Mouse (Mus musculus): ENCODE measurements around the gene Gm49661. TPM values are rescaled to one million over a fixed set of nuclear protein-coding genes. Genes with fewer than 3 reads are reported as not detected.

Gm49661 gene
- polyA plus RNA-seq, 1 experiment from 2014 or later: not detected

DNA sequence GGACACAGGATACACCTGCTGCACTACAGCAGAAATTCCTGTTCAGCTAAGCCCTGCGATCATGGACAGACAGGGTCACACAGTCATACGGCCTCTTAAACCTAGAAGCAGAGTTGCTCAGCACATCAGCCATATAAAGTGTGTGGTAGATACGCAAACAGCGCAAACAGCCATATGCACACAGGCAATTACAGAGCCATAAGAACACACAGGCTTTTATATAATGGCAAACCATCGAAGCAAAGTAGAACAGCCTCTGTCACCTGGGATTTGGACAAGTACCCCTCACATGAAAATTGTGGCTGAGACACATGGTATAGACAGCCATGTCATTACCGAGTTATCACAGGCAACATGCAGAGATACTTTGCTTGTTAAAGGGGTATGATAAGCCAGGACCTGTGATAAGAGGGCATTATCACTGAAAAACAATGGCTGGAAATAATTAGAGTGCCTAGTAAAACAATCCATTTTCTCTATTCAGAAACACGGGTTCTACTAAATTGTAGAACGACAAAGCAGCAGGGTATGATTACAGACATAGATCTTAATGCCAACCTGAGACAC lies 17.2 kb upstream of the Gm49661 start:
- DNase-seq (ENCODE audit: low spot score) (no peak), ATAC-seq (ENCODE audit: low FRiP score) (no peak)
- peak overlapping the region; percentile 88 for H3K4me2 ChIP-seq (replicated peaks; ENCODE audit: low read depth, low read length)
- no peak overlapping the region for H3K9ac ChIP-seq (ENCODE audit: low read depth, low read length)
- H3K27ac ChIP-seq (ENCODE audit: low read depth, low read length): no peak overlapping the region
- peak overlapping the region; percentile 42 for H3K4me3 ChIP-seq (ENCODE audit: low read depth, low read length)
- no peaks in the 10 kb centered on the region for H3K9me3 ChIP-seq (ENCODE audit: control insufficient read depth, low read length)
- H3K27me3 ChIP-seq (ENCODE audit: control insufficient read depth, insufficient read depth, low read length): peaks cover 23% of the 10 kb centered on the region
- 44% methylated on average over 8 of the region's 8 CpGs for WGBS
- no peaks in the 10 kb centered on the region for H3K36me3 ChIP-seq (ENCODE audit: control insufficient read depth, insufficient read depth, low read length)
- peaks cover 16% of the 10 kb centered on the region for H3K4me1 ChIP-seq (replicated peaks; ENCODE audit: control insufficient read depth, insufficient read depth, low read length)

DNA sequence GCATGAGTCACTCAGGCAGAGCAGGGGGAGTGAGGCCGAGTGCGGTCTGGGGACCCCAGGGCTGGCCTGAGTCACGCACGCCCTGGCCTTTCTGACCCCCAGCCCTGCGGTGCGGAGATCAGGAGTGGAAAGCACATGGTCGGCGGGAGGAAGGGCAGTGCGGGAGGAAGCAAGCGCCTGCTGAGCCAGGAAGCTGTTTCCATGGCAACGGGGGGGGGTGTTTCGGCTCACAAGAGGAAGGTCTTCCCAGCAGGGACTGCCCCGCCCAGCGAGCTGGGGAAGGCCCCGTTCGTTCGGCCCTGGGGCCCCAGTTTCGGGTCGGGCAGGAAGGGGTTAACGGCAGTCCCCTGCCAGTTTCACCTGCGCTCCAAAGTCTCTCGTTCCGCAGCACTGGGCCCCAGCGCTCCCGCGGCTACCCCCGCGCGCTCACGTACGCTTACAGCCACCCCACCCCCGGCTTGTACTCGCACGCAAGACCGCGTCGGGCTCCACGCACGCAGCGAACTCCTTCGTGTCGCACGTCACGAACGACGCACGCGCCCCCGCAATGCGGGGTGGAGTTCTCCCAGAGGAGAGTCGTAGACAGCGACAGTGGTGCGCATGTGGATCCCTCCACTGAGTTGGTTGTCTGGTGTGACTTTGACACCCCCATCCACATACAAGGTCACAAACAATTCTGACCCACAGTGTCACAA lies 16.6 kb upstream of the Gm49661 start:
- H3K4me1 ChIP-seq (replicated peaks; ENCODE audit: control insufficient read depth, insufficient read depth, low read length): peaks cover 19% of the 10 kb centered on the region
- H3K4me2 ChIP-seq (replicated peaks; ENCODE audit: low read depth, low read length): peak overlapping the region; percentile 88
- peak overlapping the region; percentile 52 for H3K9ac ChIP-seq (ENCODE audit: low read depth, low read length)
- WGBS: under 1% methylated on average over 53 of the region's 53 CpGs
- DNase-seq (ENCODE audit: low spot score): peak; percentile 82
- H3K27me3 ChIP-seq (ENCODE audit: control insufficient read depth, insufficient read depth, low read length): peaks cover 27% of the 10 kb centered on the region
- peak; percentile 21; the same call in 1 of the 2 replicates for ATAC-seq (ENCODE audit: low FRiP score)
- H3K36me3 ChIP-seq (ENCODE audit: control insufficient read depth, insufficient read depth, low read length): no peaks in the 10 kb centered on the region
- H3K9me3 ChIP-seq (ENCODE audit: control insufficient read depth, low read length): no peaks in the 10 kb centered on the region
- no peak overlapping the region for H3K27ac ChIP-seq (ENCODE audit: low read depth, low read length)
- peak overlapping the region; percentile 42 for H3K4me3 ChIP-seq (ENCODE audit: low read depth, low read length)

DNA sequence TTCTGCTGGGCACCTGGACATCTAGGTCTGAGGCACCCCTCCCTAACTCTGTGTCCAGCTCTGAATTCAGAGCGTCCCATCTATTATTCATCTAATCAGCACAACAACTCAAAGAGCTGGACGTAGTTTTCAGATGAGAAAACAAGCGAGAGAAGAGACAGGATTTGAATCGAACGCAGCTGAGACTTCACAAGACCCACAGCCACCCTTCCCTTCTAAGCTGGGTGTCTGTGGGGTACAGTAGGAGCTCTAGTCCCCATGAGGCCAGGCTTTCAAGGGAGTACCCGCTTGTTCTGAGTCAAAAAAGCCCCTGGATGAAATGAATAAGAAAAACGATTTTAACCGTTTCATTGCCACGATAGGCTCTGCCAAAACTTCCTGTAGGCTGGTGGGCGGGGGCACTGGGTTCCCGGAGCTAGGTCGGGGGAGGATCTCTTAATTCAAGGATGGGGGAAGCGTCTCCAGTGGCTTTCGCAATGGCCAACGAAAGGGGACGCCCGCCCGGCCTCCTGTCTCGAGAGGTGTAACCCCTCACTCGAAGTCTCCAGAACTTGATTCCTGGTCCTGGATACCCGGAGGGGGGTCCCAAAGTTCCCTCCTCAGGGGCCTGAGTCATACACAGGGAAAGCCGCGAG lies 15.9 kb upstream of the Gm49661 start:
- H3K9ac ChIP-seq (ENCODE audit: low read depth, low read length): peak overlapping the region; percentile 52
- 0 out of 2 replicates have a peak overlapping the region, but pooled peaks have one; percentile 11 for H3K27ac ChIP-seq (ENCODE audit: low read depth, low read length)
- ATAC-seq (ENCODE audit: low FRiP score) (no peak), DNase-seq (ENCODE audit: low spot score) (peak; percentile 34)
- peak overlapping the region; percentile 88 for H3K4me2 ChIP-seq (replicated peaks; ENCODE audit: low read depth, low read length)
- peaks cover 18% of the 10 kb centered on the region for H3K4me1 ChIP-seq (replicated peaks; ENCODE audit: control insufficient read depth, insufficient read depth, low read length)
- peaks cover 33% of the 10 kb centered on the region for H3K27me3 ChIP-seq (ENCODE audit: control insufficient read depth, insufficient read depth, low read length)
- no peaks in the 10 kb centered on the region for H3K9me3 ChIP-seq (ENCODE audit: control insufficient read depth, low read length)
- H3K4me3 ChIP-seq (ENCODE audit: low read depth, low read length): peak overlapping the region; percentile 42
- WGBS: under 1% methylated on average over 23 of the region's 23 CpGs
- H3K36me3 ChIP-seq (ENCODE audit: control insufficient read depth, insufficient read depth, low read length): no peaks in the 10 kb centered on the region

DNA sequence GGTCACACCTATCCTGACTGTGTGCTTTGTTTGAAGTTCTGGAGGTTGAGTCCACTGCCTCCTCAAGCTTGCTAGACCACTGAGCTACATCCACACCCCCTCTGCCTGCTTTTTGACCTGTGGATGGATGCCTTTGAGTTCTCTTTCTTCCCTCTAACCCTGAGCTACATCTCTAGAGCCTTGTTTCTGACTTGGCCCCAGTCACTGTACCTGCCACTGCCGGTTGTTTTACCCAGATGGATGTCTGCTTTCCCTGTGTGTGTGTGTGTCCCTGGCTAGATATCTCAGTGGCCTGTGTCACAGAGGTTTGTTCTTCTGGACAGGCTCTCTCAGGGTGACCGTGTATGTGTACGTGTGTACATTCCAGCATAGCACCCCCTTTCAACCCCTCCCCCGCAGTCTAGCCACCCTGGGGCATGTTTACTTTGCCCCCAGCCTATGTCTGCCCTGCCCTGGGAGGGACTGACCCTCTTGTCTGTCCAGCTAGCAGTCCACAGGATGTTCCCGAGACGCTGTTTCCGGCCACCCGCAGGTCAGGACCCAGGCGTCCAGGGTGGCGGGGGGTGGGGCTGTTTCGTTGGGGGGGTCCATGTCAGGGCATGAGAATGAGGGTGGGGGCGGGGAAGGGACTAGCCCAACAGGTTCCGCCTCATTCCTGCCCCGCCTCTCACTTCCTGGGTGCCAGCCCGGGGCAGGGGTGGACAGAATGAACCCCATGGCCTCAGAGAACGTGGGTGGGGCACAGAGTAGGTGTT lies 15.2 kb upstream of the Gm49661 start:
- no peaks in the 10 kb centered on the region for H3K9me3 ChIP-seq (ENCODE audit: control insufficient read depth, low read length)
- DNase-seq (ENCODE audit: low spot score) (no peak), ATAC-seq (ENCODE audit: low FRiP score) (no peak)
- no peak overlapping the region for H3K27ac ChIP-seq (ENCODE audit: low read depth, low read length)
- WGBS: 10% methylated on average over 15 of the region's 16 CpGs
- peak overlapping the region; percentile 52; the same call in 1 of the 2 replicates for H3K9ac ChIP-seq (ENCODE audit: low read depth, low read length)
- H3K4me1 ChIP-seq (replicated peaks; ENCODE audit: control insufficient read depth, insufficient read depth, low read length): peaks cover 22% of the 10 kb centered on the region
- H3K36me3 ChIP-seq (ENCODE audit: control insufficient read depth, insufficient read depth, low read length): no peaks in the 10 kb centered on the region
- H3K4me2 ChIP-seq (replicated peaks; ENCODE audit: low read depth, low read length): peak overlapping the region; percentile 88
- no peak overlapping the region for H3K4me3 ChIP-seq (ENCODE audit: low read depth, low read length)
- H3K27me3 ChIP-seq (ENCODE audit: control insufficient read depth, insufficient read depth, low read length): peaks cover 37% of the 10 kb centered on the region

DNA sequence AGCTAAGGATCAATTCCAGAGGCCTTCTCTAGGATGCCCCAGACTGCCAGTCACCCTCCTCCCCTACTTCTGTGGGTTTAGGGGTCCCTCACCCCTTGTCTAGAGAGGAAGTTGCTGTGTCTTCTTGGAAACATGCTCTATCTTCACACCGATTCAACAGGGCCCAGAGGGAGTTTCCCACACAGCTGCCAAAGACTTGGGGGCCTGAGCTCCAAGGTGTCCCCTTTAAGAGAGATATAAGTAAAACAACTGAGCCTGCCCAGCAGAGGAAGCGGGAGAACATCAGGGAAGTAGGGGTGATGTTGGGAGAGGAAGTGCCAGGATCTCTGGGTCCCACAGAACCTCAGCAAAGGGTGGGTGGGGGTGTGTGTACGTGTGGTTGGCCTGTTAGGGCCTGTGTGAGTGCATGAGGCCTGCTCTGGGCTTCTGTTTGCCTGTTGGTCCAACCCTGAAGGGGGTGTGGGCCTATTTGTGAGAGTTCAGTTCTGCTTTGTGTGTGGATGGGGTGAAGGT lies 13.3 kb upstream of the Gm49661 start:
- Histone ChIP-seq H3K4me3 (ENCODE audit: low read depth, low read length) (no peak overlapping the region), H3K36me3 (ENCODE audit: control insufficient read depth, insufficient read depth, low read length) (no peaks in the 10 kb centered on the region), H3K27ac (ENCODE audit: low read depth, low read length) (no peak overlapping the region), H3K9me3 (ENCODE audit: control insufficient read depth, low read length) (no peaks in the 10 kb centered on the region), H3K4me2 (replicated peaks; ENCODE audit: low read depth, low read length) (no peak overlapping the region), H3K27me3 (ENCODE audit: control insufficient read depth, insufficient read depth, low read length) (peaks cover 45% of the 10 kb centered on the region), H3K4me1 (replicated peaks; ENCODE audit: control insufficient read depth, insufficient read depth, low read length) (peaks cover 26% of the 10 kb centered on the region), H3K9ac (ENCODE audit: low read depth, low read length) (no peak overlapping the region)
- DNase-seq (ENCODE audit: low spot score): no peak
- 60% methylated on average over 3 of the region's 3 CpGs for WGBS
- no peak for ATAC-seq (ENCODE audit: low FRiP score)

DNA sequence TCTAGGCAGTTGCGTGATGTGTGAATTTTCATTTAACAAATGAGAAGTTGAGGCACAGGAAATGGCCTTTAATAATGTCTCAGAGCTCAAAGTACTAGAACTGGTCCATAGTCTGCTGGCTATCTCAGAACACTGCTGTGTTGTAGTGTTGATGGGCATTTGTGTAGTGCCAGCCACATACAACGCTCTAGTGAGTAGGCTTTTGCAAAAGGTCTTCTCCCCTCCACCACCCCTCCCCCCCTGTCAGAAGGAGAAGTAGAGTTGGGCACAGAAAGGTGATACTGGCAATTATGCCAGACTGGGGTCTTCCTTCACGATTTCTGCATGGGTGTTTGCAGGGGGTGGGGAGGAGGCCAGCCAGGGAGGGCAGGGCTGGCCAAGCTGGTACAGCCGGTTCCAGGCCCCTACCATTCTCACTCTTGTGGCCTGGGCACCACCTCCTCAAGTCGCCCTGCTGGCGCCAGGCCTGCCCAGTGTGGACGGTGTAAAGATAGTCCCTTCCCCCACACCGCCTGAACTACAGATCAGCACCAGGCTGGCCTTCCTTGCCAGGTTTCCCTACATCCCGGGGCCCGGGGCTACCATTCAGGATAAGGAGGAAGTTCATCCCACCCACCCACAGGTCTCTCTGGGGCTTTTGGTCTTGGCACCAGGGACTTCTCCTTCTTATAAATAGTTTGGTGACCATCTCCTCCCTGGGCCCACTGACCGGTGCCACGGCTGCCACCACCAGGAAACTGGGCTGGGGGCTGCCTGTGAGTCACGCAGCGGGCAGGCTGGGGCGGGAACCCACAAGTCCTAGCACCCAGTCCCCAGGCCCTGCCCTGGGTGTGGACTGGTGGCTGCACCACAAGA lies 12.6 kb upstream of the Gm49661 start:
- no peak overlapping the region for H3K9ac ChIP-seq (ENCODE audit: low read depth, low read length)
- peaks cover 51% of the 10 kb centered on the region for H3K27me3 ChIP-seq (ENCODE audit: control insufficient read depth, insufficient read depth, low read length)
- H3K4me3 ChIP-seq (ENCODE audit: low read depth, low read length): no peak overlapping the region
- H3K4me2 ChIP-seq (replicated peaks; ENCODE audit: low read depth, low read length): no peak overlapping the region
- DNase-seq (ENCODE audit: low spot score) (no peak), ATAC-seq (ENCODE audit: low FRiP score) (no peak)
- no peak overlapping the region for H3K27ac ChIP-seq (ENCODE audit: low read depth, low read length)
- peaks cover 31% of the 10 kb centered on the region for H3K4me1 ChIP-seq (replicated peaks; ENCODE audit: control insufficient read depth, insufficient read depth, low read length)
- H3K36me3 ChIP-seq (ENCODE audit: control insufficient read depth, insufficient read depth, low read length): no peaks in the 10 kb centered on the region
- WGBS: 81% methylated on average over 15 of the region's 15 CpGs
- no peaks in the 10 kb centered on the region for H3K9me3 ChIP-seq (ENCODE audit: control insufficient read depth, low read length)

DNA sequence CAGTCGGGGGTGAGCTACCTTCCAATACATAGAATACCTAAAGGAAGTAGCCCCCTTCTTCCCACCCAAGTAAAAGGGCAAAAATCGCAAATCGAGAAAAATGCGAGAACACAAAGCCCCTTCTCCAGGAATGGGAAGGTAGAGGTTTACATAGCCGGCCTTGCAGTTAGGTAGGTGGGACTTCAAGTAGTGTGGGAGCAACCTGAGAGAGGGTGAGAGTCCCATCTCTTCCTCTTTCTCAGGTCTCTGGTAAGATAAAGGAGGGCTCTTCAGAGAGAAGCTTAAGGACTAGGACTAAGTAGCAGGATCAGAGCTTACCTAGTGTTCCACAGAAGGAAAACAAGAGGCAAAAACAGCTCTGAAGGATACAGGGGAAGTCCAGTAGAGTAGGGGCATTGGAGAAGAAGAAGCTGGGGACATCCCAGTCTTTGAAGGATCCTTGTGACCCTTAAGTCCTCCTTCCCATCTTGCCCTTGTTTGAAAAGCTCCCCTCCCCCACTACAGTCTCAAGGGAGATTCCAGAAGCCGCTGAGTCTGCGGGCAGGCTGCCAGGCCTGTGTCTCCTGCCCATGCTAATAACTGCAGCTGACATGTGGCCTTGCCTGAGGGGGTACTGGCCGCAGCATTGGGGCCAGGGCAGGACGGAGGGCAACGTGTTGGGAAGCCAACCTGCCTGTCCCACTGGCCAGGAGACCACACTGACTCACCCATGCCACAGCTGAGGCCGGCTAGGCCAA lies 11.6 kb upstream of the Gm49661 start:
- no peaks in the 10 kb centered on the region for H3K36me3 ChIP-seq (ENCODE audit: control insufficient read depth, insufficient read depth, low read length)
- ATAC-seq (ENCODE audit: low FRiP score) (no peak), DNase-seq (ENCODE audit: low spot score) (peak; percentile 40)
- peaks cover 47% of the 10 kb centered on the region for H3K27me3 ChIP-seq (ENCODE audit: control insufficient read depth, insufficient read depth, low read length)
- H3K9me3 ChIP-seq (ENCODE audit: control insufficient read depth, low read length): no peaks in the 10 kb centered on the region
- 0 out of 2 replicates have a peak overlapping the region, but pooled peaks have one; percentile 10 for H3K27ac ChIP-seq (ENCODE audit: low read depth, low read length)
- peaks cover 35% of the 10 kb centered on the region for H3K4me1 ChIP-seq (replicated peaks; ENCODE audit: control insufficient read depth, insufficient read depth, low read length)
- no peak overlapping the region for H3K4me2 ChIP-seq (replicated peaks; ENCODE audit: low read depth, low read length)
- peak overlapping the region; percentile 31; the same call in 1 of the 2 replicates for H3K9ac ChIP-seq (ENCODE audit: low read depth, low read length)
- WGBS: 38% methylated on average over 11 of the region's 11 CpGs
- H3K4me3 ChIP-seq (ENCODE audit: low read depth, low read length): no peak overlapping the region

All from hindbrain, embryonic 11.5 days (tissue).